Mouse (Mus musculus) erythroid progenitor cell, adult 5-6 weeks (primary cell): Measurements from ENCODE around the gene Zfp870. TPM values are rescaled to one million over a fixed set of nuclear protein-coding genes. Genes with fewer than 3 reads are reported as not detected.

Experiments
- ATAC-seq: replicated peaks from 2 replicates; pipeline ENCODE4 v1.8.0; 2016; ENCODE audit warnings: moderate number of reproducible peaks, mild to moderate bottlenecking, moderate TSS enrichment, inconsistent platforms; ENCODE audit not compliant: poor library complexity, low FRiP score, severe bottlenecking
- total RNA-seq, 2 experiments: library from RNA; stranded (forward) in 1 of 2; stranded (reverse) in 1 of 2; fragments of 150-400 nt in 1 of 2; fragments of 186-747, 209-891 nt in 1 of 2; gene quantifications; 2 replicates each; pipeline versions ENCODE4 v1.2.3 to v1.2.4; 2015 to 2017; ENCODE audit warnings: low replicate concordance in 2 of 2

Zfp870 gene
- 0.84 and 1.1 TPM in 2 replicates for total RNA-seq (2015; ENCODE audit: low replicate concordance)
- total RNA-seq (2017; ENCODE audit: low replicate concordance): 0.64 and 0.83 TPM in 2 replicates

- peak; percentile 94 for ATAC-seq
These were observed at the start of gene Zfp870 for GRCm38 (mm10) chr17:32891239-32892180. Zfp870 (minus strand) TSS chr17:32891642.

GRCm38 (mm10) chr17:32939831-32940230 is 48.4 kb upstream of the Zfp870 start:
- no peak for ATAC-seq

- ATAC-seq: no peak
These were observed 36.4 kb upstream of the Zfp870 start for GRCm38 (mm10) chr17:32927803-32928202.

GRCm38 (mm10) chr17:32924658-32925312 is 33.3 kb upstream of the Zfp870 start:
- ATAC-seq: 0 out of 2 replicates have a peak, but pooled peaks have one; percentile 14

- ATAC-seq: no peak
These were observed 32.2 kb upstream of the Zfp870 start for GRCm38 (mm10) chr17:32923681-32924080.

- no peak for ATAC-seq
These were observed 27.7 kb upstream of the Zfp870 start for GRCm38 (mm10) chr17:32919123-32919522.

GRCm38 (mm10) chr17:32917131-32917530 is 25.7 kb upstream of the Zfp870 start, which contains the start of gene Cyp4f14:
Cyp4f14 (minus strand) TSS chr17:32917342.
- ATAC-seq: no peak

- no peak for ATAC-seq
These were observed 24.6 kb upstream of the Zfp870 start for GRCm38 (mm10) chr17:32916075-32916474.

GRCm38 (mm10) chr17:32906172-32906571 is 14.7 kb upstream of the Zfp870 start:
- no peak for ATAC-seq

GRCm38 (mm10) chr17:32905239-32905638 is 13.8 kb upstream of the Zfp870 start:
- ATAC-seq: no peak

- ATAC-seq: no peak
These were observed 13.0 kb upstream of the Zfp870 start for GRCm38 (mm10) chr17:32904414-32904813.

GRCm38 (mm10) chr17:32901751-32902525 is 10.5 kb upstream of the Zfp870 start:
- no peak for ATAC-seq

- ATAC-seq: no peak
These were observed 4.0 kb upstream of the Zfp870 start for GRCm38 (mm10) chr17:32895421-32895820.

- no peak for ATAC-seq
These were observed 2.5 kb upstream of the Zfp870 start for GRCm38 (mm10) chr17:32893901-32894300.

GRCm38 (mm10) chr17:32890852-32891238 is 597 bp downstream of the Zfp870 start:
- ATAC-seq: 0 out of 2 replicates have a peak, but pooled peaks have one; percentile 20

- no peak for ATAC-seq
These were observed 1.8 kb downstream of the Zfp870 start for GRCm38 (mm10) chr17:32889611-32890010.

- ATAC-seq: no peak
These were observed 10.9 kb downstream of the Zfp870 start for GRCm38 (mm10) chr17:32880320-32881218.

GRCm38 (mm10) chr17:32878773-32879172 is 12.7 kb downstream of the Zfp870 start:
- no peak for ATAC-seq
